Mouse (Mus musculus): Measurements from ENCODE around the gene Mrps2. TPM values are rescaled to one million over a fixed set of nuclear protein-coding genes. Genes with fewer than 3 reads are reported as not detected.
"Not testable (repeated sequence)": the region's sequence is repeated elsewhere in the genome, so short reads cannot be mapped to it uniquely, and the experiment has no call there.

Mrps2 gene
- polyA plus RNA-seq, 2 experiments: 19.8 to 21.4 TPM

GRCm38 (mm10) chr2:28469461-28469860, 1.6 kb downstream of the Mrps2 start:
- Histone ChIP-seq H3K27me3 (ENCODE audit: control insufficient read depth, insufficient read depth, low read length) (peaks cover 11% of the 10 kb centered on the region), H3K36me3 (replicated peaks; ENCODE audit: control insufficient read depth, insufficient read depth, low read depth) (peaks cover 8% of the 10 kb centered on the region), H3K4me2 (ENCODE audit: low read depth) (no peak overlapping the region), H3K4me1 (replicated peaks; ENCODE audit: control insufficient read depth in 2 of 2, insufficient read depth in 2 of 2, low read length in 1 of 2) (peaks cover 0 to 10% of the 10 kb centered on the region in 2 experiments; a peak in 2 of 4 replicates), H3K4me3 (ENCODE audit: insufficient read depth in 1 of 2, low read depth in 2 of 2, low read length in 2 of 2) (no peak overlapping the region), H3K9me3 (ENCODE audit: control insufficient read depth, low read length) (no peaks in the 10 kb centered on the region), H3K9ac (replicated peaks) (no peak overlapping the region), H3K27ac (no peak overlapping the region)
- TF ChIP-seq EP300 (IDR thresholded peaks at IDR 0.05; ENCODE audit: low read depth) (no peak), CTCF (IDR thresholded peaks at IDR 0.05; ENCODE audit: low read depth) (no peak)
- DNase-seq (ENCODE audit: low read depth in 3 of 3, low spot score in 3 of 3) (no peak), ATAC-seq (ENCODE audit: insufficient read depth) (no peak)
- WGBS (ENCODE audit: insufficient replicate concordance): 84% methylated on average over 14 of the region's 14 CpGs

- no peak for TF ChIP-seq CTCF (IDR thresholded peaks at IDR 0.05; ENCODE audit: low read depth)
- TF ChIP-seq EP300 (IDR thresholded peaks at IDR 0.05; ENCODE audit: low read depth): no peak
- no peak overlapping the region for H3K4me2 ChIP-seq (ENCODE audit: low read depth)
- H3K9me3 ChIP-seq (ENCODE audit: control insufficient read depth, low read length): no peaks in the 10 kb centered on the region
- peaks cover 0 to 10% of the 10 kb centered on the region in 2 experiments; a peak in 2 of 4 replicates for H3K4me1 ChIP-seq (replicated peaks; ENCODE audit: control insufficient read depth in 2 of 2, insufficient read depth in 2 of 2, low read length in 1 of 2)
- peaks cover 8% of the 10 kb centered on the region for H3K36me3 ChIP-seq (replicated peaks; ENCODE audit: control insufficient read depth, insufficient read depth, low read depth)
- no peak overlapping the region for H3K27ac ChIP-seq
- H3K27me3 ChIP-seq (ENCODE audit: control insufficient read depth, insufficient read depth, low read length): peaks cover 7% of the 10 kb centered on the region; the same call in 1 of the 2 replicates
- ATAC-seq (ENCODE audit: insufficient read depth): no peak
- WGBS (ENCODE audit: insufficient replicate concordance): 74% methylated on average over 2 of the region's 2 CpGs
- no peak overlapping the region for H3K9ac ChIP-seq (replicated peaks)
- DNase-seq (ENCODE audit: low read depth in 3 of 3, low spot score in 3 of 3): no peak
- no peak overlapping the region for H3K4me3 ChIP-seq (ENCODE audit: insufficient read depth in 1 of 2, low read depth in 2 of 2, low read length in 2 of 2)
Measured at GRCm38 (mm10) chr2:28470591-28470990, 2.7 kb downstream of the Mrps2 start.

GRCm38 (mm10) chr2:28472011-28472410, 4.1 kb downstream of the Mrps2 start:
- not testable (repeated sequence) for H3K9ac ChIP-seq (replicated peaks); H3K4me3 ChIP-seq (ENCODE audit: insufficient read depth in 1 of 2, low read depth in 2 of 2, low read length in 2 of 2); H3K27ac ChIP-seq; ATAC-seq (ENCODE audit: insufficient read depth); H3K9me3 ChIP-seq (ENCODE audit: control insufficient read depth, low read length); H3K4me2 ChIP-seq (ENCODE audit: low read depth); DNase-seq (ENCODE audit: low read depth in 3 of 3, low spot score in 3 of 3); H3K27me3 ChIP-seq (ENCODE audit: control insufficient read depth, insufficient read depth, low read length); H3K36me3 ChIP-seq (replicated peaks; ENCODE audit: control insufficient read depth, insufficient read depth, low read depth); H3K4me1 ChIP-seq (replicated peaks; ENCODE audit: control insufficient read depth in 2 of 2, insufficient read depth in 2 of 2, low read length in 1 of 2)
- 79% methylated on average over 7 of the region's 8 CpGs for WGBS (ENCODE audit: insufficient replicate concordance)

- H3K4me3 ChIP-seq (ENCODE audit: insufficient read depth in 1 of 2, low read depth in 2 of 2, low read length in 2 of 2); ATAC-seq (ENCODE audit: insufficient read depth): not testable (repeated sequence)
Measured at GRCm38 (mm10) chr2:28477993-28478392, 10.1 kb downstream of the Mrps2 start.

GRCm38 (mm10) chr2:28479208-28480204, 11.6 kb downstream of the Mrps2 start:
- H3K4me1 ChIP-seq (replicated peaks; ENCODE audit: control insufficient read depth in 2 of 2, insufficient read depth in 2 of 2, low read length in 1 of 2): no peaks in the 10 kb centered on the region
- 66% methylated on average over 20 of the region's 20 CpGs for WGBS (ENCODE audit: insufficient replicate concordance)
- no peak overlapping the region for H3K27ac ChIP-seq
- no peak overlapping the region for H3K4me2 ChIP-seq (ENCODE audit: low read depth)
- H3K9me3 ChIP-seq (ENCODE audit: control insufficient read depth, low read length): no peaks in the 10 kb centered on the region
- no peaks in the 10 kb centered on the region for H3K36me3 ChIP-seq (replicated peaks; ENCODE audit: control insufficient read depth, insufficient read depth, low read depth)
- ATAC-seq (ENCODE audit: insufficient read depth) (no peak), DNase-seq (ENCODE audit: low read depth in 3 of 3, low spot score in 3 of 3) (no peak)
- no peak overlapping the region for H3K4me3 ChIP-seq (ENCODE audit: insufficient read depth in 1 of 2, low read depth in 2 of 2, low read length in 2 of 2)
- TF ChIP-seq CTCF (IDR thresholded peaks at IDR 0.05; ENCODE audit: low read depth) (no peak), EP300 (IDR thresholded peaks at IDR 0.05; ENCODE audit: low read depth) (no peak)
- no peak overlapping the region for H3K9ac ChIP-seq (replicated peaks)
- no peaks in the 10 kb centered on the region for H3K27me3 ChIP-seq (ENCODE audit: control insufficient read depth, insufficient read depth, low read length)

More at GRCm38 (mm10) chr2:28477993-28478392, 10.1 kb downstream of the Mrps2 start:
- H3K36me3 ChIP-seq (replicated peaks; ENCODE audit: control insufficient read depth, insufficient read depth, low read depth); H3K4me1 ChIP-seq (replicated peaks; ENCODE audit: control insufficient read depth in 2 of 2, insufficient read depth in 2 of 2, low read length in 1 of 2); H3K9me3 ChIP-seq (ENCODE audit: control insufficient read depth, low read length); DNase-seq (ENCODE audit: low read depth in 3 of 3, low spot score in 3 of 3); H3K27ac ChIP-seq; H3K9ac ChIP-seq (replicated peaks); H3K27me3 ChIP-seq (ENCODE audit: control insufficient read depth, insufficient read depth, low read length); H3K4me2 ChIP-seq (ENCODE audit: low read depth): not testable (repeated sequence)
- 72% methylated on average over 5 of the region's 5 CpGs for WGBS (ENCODE audit: insufficient replicate concordance)

Data from liver, embryonic 14.5 days (tissue).